Mouse (Mus musculus) liver, postnatal 0 days (tissue): Measurements from ENCODE around the gene Awat2.

ENCODE experiments used
- CTCF ChIP-seq: sonication (generic); IDR thresholded peaks from 2 replicates; pipeline ENCODE4 v1.5.1; 2016; ENCODE audit warnings: antibody characterized with exemption, low read depth
- EP300 ChIP-seq: IDR thresholded peaks from 2 replicates; pipeline ENCODE4 v1.6.1; 2016; ENCODE audit warnings: antibody characterized with exemption, low read depth, mild to moderate bottlenecking

- TF ChIP-seq EP300, result no peak
- TF ChIP-seq CTCF, result no peak
These were observed 41.6 kb downstream of the Awat2 start for GRCm38 (mm10) chrX:100400900-100401299.
